Mouse (Mus musculus) myocyte (in vitro differentiated cells): ENCODE data around the gene Dido1.

Source experiments
- CEBPB ChIP-seq: IDR thresholded peaks from 2 replicates; pipeline ENCODE4 v1.6.1; 2011; ENCODE audit warnings: mild to moderate bottlenecking, moderate library complexity; ENCODE audit not compliant: poor library complexity, insufficient read depth, severe bottlenecking
- E2F4 ChIP-seq: IDR thresholded peaks from one replicate; pipeline ENCODE4 v1.6.1; 2011; ENCODE audit warnings: mild to moderate bottlenecking, control low read depth, moderate library complexity; ENCODE audit not compliant: insufficient read depth
- MAX ChIP-seq: IDR thresholded peaks from one replicate; pipeline ENCODE4 v1.6.1; 2011; ENCODE audit warnings: low read depth, mild to moderate bottlenecking, control low read depth
- MYOD1 ChIP-seq, 3 experiments: IDR thresholded peaks; one replicate each; pipeline ENCODE4 v1.6.1; 2011; ENCODE audit warnings: control low read depth in 2 of 3, low read depth in 2 of 3, mild to moderate bottlenecking in 2 of 3, moderate library complexity in 1 of 3; ENCODE audit not compliant: insufficient read length in 2 of 3, control insufficient read depth in 1 of 3
- MYOG ChIP-seq, 3 experiments: IDR thresholded peaks; one replicate each; pipeline ENCODE4 v1.6.1; 2011; ENCODE audit warnings: control low read depth in 2 of 3, low read depth in 2 of 3, mild to moderate bottlenecking in 2 of 3; ENCODE audit not compliant: insufficient read length in 2 of 3, control insufficient read depth in 1 of 3, insufficient read depth in 1 of 3
- POLR2A ChIP-seq: IDR thresholded peaks from one replicate; pipeline ENCODE4 v1.6.1; 2011; ENCODE audit warnings: low read depth, mild to moderate bottlenecking, control low read depth, moderate library complexity; ENCODE audit not compliant: insufficient read length
- POLR2AphosphoS2 ChIP-seq: IDR thresholded peaks from one replicate; pipeline ENCODE4 v1.6.1; 2011; ENCODE audit warnings: low read depth, control low read depth; ENCODE audit not compliant: insufficient read length
- SRF ChIP-seq: IDR thresholded peaks from one replicate; pipeline ENCODE4 v1.6.1; 2011; ENCODE audit warnings: low read depth; ENCODE audit not compliant: control insufficient read depth, insufficient read length
- TCF12 ChIP-seq: IDR thresholded peaks from one replicate; pipeline ENCODE4 v1.6.1; 2011; ENCODE audit warnings: mild to moderate bottlenecking, control low read depth; ENCODE audit not compliant: poor library complexity, insufficient read depth, severe bottlenecking
- TCF3 ChIP-seq: IDR thresholded peaks from one replicate; pipeline ENCODE4 v1.6.1; 2011; ENCODE audit warnings: low read depth, control low read depth; ENCODE audit not compliant: insufficient read length
- USF1 ChIP-seq: IDR thresholded peaks from one replicate; pipeline ENCODE4 v1.6.1; 2011; ENCODE audit warnings: low read depth, mild to moderate bottlenecking, control low read depth, moderate library complexity

DNA sequence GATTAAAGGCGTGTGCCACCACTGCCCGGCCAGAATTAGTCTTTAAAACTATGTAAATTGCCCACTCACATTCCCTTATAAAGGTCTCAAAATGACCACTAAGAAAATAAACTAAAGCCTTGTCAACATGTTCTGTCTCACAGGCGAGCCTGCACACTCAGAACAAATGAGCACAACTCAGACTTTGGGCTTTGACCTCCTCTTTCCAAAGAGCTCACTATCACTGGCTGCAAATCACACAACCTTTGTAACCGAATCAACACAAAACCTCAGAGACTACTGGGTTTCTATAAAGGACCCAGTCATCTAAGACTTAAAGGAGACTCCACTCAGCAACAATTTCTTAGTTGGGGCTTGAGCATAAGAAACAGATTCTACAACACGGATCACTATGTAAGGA, 9.3 kb downstream of the Dido1 start:
- TF ChIP-seq POLR2A: no peak
- TF ChIP-seq TCF3: no peak
- no peak for TF ChIP-seq TCF12
- TF ChIP-seq SRF: no peak
- TF ChIP-seq E2F4: no peak
- TF ChIP-seq USF1: no peak
- no peak for TF ChIP-seq MAX
- no peak for TF ChIP-seq MYOG (IDR thresholded peaks at IDR 0.05; ENCODE audit: control insufficient read depth in 1 of 3, insufficient read depth in 1 of 3, insufficient read length in 2 of 3, low read depth in 2 of 3)
- TF ChIP-seq CEBPB: no peak
- no peak for TF ChIP-seq POLR2AphosphoS2
- TF ChIP-seq MYOD1 (IDR thresholded peaks at IDR 0.05; ENCODE audit: control insufficient read depth in 1 of 3, insufficient read length in 2 of 3, low read depth in 2 of 3): no peak
